Mouse (Mus musculus) splenic B cell, adult 2 months (primary cell): Measurements from ENCODE around the gene Smg7.

Experiments used
- DNase-seq: peaks from one replicate; pipeline ENCODE4 v3.0.0-alpha.2; 2011; ENCODE audit warnings: low read depth, low spot score
- H3K27me3 ChIP-seq: 2 replicates; pipeline ENCODE4 v1.6.1; 2012; ENCODE audit warnings: mild to moderate bottlenecking, low read length, moderate library complexity, mixed read lengths; ENCODE audit not compliant: control insufficient read depth, poor library complexity, insufficient read depth, severe bottlenecking
- H3K36me3 ChIP-seq: 2 replicates; pipeline ENCODE4 v1.6.1; 2012; ENCODE audit warnings: mild to moderate bottlenecking, low read length, moderate library complexity, mixed read lengths; ENCODE audit not compliant: control insufficient read depth, poor library complexity, insufficient read depth, severe bottlenecking

The Smg7 gene

GRCm38 (mm10) chr1:152901765-152902664 lies at the start of gene Smg7:
Gene Smg7 (minus strand): TSS chr1:152902646.
- H3K27me3 ChIP-seq: no peaks in the 10 kb centered on the region

DNA sequence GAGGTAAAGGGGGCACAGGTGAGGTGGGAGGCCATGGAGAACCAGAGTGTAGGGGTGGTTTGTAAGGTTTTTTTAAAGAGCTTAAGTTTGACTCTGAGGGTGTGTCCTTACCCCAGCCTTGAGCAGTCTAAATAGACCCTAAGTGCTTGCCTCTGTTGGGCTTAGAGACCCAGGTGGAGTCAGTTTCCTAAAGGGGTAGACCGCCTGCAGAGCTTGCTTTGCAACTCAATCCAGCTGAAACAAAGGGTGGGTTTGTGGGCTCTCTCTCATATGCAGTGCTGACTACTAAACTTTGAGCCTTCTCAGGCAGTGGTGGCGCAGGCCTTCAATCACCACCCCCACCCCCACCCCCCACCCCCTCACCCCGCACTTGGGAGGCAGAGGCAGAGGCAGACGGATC lies 40.5 kb upstream of the Smg7 start:
- H3K27me3 ChIP-seq: no peaks in the 10 kb centered on the region
- no peaks in the 10 kb centered on the region for H3K36me3 ChIP-seq
- no peak for DNase-seq

More at GRCm38 (mm10) chr1:152901765-152902664, at the start of gene Smg7:
- DNase-seq: peak; percentile 47
- no peaks in the 10 kb centered on the region for H3K36me3 ChIP-seq

DNA sequence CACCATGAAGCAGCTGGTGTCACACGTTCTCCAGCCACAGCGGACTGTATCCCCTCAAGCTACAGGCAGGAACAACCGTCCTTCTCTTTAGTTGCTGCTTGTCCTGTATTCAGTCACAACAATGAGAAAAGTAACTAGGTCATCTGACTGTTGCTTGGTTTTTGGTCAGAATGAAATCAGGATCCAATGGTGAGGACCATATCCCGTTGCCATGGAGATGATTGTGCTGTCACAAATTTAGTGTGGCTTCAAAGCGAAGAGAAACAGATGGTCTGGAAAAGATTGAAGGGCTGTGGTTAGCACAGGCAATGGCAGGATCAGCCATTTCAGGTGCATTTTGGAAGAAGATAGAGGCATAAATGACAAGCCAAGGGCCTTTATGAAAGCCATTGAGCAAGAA lies 33.9 kb upstream of the Smg7 start:
- no peak for DNase-seq
- H3K27me3 ChIP-seq: no peaks in the 10 kb centered on the region
- H3K36me3 ChIP-seq: no peaks in the 10 kb centered on the region

DNA sequence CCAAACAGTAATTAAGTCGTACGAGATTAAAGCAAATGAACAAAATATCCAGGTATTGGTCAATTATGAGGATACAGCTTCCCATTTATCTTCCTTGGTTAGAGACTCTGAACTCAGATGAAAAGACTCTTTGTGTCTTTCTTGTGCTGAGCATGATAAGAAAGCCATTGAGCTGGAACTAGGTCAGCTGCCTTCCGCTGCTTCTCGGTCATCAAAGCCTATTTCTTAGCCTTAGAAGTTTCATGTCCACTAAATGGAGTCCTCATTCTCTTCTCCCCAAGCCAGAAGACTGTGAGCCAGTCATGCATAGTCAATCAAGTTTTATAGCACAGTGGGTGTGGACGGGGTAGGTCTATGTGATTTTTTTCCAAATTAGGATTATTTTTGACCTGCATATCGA lies 33.0 kb upstream of the Smg7 start:
- DNase-seq: no peak
- Histone ChIP-seq H3K36me3 (no peaks in the 10 kb centered on the region), H3K27me3 (no peaks in the 10 kb centered on the region)

GRCm38 (mm10) chr1:152933962-152934361 lies 31.5 kb upstream of the Smg7 start:
- peak; percentile 4 for DNase-seq
- Histone ChIP-seq H3K27me3 (no peaks in the 10 kb centered on the region), H3K36me3 (no peaks in the 10 kb centered on the region)

GRCm38 (mm10) chr1:152921786-152922185 lies 19.3 kb upstream of the Smg7 start:
- H3K27me3 ChIP-seq: no peaks in the 10 kb centered on the region
- DNase-seq: no peak
- no peaks in the 10 kb centered on the region for H3K36me3 ChIP-seq

GRCm38 (mm10) chr1:152917626-152918025 lies 15.2 kb upstream of the Smg7 start:
- H3K36me3 ChIP-seq: no peaks in the 10 kb centered on the region
- no peaks in the 10 kb centered on the region for H3K27me3 ChIP-seq
- DNase-seq: no peak

DNA sequence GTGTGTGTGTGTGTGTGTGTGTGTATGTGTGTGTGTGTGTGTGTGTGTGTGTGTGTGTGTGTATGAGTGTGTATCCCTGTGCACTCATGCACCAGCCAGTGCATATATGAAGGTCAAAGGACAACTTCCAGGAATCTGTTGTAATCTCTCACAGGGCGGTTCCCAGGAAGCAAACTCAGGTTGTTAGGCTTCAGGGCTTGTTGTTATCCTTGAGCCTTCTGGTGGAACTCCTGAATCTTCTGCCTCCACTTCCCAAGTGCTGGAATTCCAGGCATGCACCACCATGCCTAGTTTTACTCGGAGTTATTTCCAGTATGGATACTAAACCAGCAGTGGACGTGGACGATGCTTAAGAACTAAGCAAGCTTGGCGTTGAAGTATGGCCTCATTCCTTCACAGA lies 14.5 kb upstream of the Smg7 start:
- no peaks in the 10 kb centered on the region for H3K36me3 ChIP-seq
- no peak for DNase-seq
- H3K27me3 ChIP-seq: no peaks in the 10 kb centered on the region

DNA sequence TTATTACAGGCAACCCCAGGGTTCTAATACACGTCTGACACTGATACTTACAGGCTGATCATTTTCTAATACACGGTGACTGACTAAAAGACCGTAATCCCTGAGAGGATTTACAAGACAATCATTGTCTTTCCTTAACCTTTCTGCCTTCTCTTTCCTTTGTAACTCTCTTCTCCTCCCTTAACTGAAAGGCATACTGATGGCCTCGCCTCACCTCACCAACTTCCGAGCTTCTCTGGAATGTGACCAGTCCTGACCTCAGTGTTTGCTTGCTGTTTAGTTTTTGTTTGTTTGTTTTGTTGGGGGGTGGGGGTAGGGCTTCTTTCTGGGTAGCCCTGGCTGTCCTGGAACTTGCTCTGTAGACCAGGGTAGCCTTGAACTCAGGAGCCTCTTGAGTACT lies 13.3 kb upstream of the Smg7 start:
- no peaks in the 10 kb centered on the region for H3K27me3 ChIP-seq
- DNase-seq: no peak

DNA sequence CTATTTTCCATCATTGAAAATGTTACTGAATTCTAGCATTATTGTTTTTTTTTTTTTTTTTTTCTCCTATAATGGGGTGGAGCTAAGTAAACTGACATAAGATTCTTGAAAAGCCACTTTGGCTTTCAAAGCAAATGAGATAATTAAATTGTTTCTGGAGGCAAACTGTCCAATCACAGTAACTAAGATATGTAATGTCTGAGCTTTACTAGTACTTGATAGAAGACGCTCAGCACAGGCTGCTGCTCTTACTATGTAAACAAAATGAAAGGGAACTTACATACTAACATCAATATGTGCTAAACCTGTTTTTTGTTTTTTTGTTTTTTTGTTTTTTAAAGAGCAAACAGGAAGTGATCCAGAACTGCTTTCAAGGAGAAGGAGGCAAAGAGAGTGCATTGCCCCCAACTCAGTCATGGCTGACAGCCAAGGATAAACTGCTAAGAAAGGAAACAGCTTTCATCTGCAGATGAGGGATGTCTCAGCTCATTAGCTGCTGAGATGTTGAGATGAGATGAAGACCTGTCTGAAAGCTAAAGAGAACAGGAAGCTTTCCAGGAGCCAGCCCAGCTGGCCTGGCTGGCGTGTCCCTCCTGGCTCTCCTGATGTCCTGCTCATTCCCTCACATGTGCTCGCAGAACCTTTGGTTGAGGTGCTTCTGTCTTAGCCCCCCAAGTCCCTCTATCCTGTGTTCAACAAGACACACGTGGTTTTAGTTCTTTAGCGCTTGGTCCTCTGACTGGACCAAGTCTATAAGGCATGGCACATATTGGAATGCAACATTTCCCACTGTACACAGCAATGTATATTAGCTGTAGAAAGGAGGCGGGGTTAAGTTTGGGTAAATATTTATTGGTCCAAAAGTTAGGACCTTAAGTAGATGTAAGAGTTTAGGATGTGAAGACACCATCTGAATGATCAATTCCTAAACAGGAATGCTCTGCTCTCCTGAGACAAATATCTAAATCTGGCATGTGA lies 11.3 kb upstream of the Smg7 start:
- Histone ChIP-seq H3K36me3 (no peaks in the 10 kb centered on the region), H3K27me3 (no peaks in the 10 kb centered on the region)
- no peak for DNase-seq

More for the DNA sequence above, 13.3 kb upstream of the Smg7 start:
- no peaks in the 10 kb centered on the region for H3K36me3 ChIP-seq

- no peaks in the 10 kb centered on the region for H3K36me3 ChIP-seq
- no peaks in the 10 kb centered on the region for H3K27me3 ChIP-seq
- peak; percentile 95 for DNase-seq
Measured at GRCm38 (mm10) chr1:152904469-152904868, 2.0 kb upstream of the Smg7 start.

GRCm38 (mm10) chr1:152903591-152904135 lies 1.2 kb upstream of the Smg7 start:
- DNase-seq: no peak
- Histone ChIP-seq H3K27me3 (no peaks in the 10 kb centered on the region), H3K36me3 (no peaks in the 10 kb centered on the region)

- no peaks in the 10 kb centered on the region for H3K36me3 ChIP-seq
- no peaks in the 10 kb centered on the region for H3K27me3 ChIP-seq
- peak; percentile 97 for DNase-seq
Measured at GRCm38 (mm10) chr1:152902665-152903516, 445 bp upstream of the Smg7 start.

GRCm38 (mm10) chr1:152901419-152901764 lies 1.1 kb downstream of the Smg7 start:
- no peak for DNase-seq
- H3K27me3 ChIP-seq: no peaks in the 10 kb centered on the region
- no peaks in the 10 kb centered on the region for H3K36me3 ChIP-seq
